Mouse (Mus musculus): ENCODE measurements around the gene Nmt1. TPM values are rescaled to one million over a fixed set of nuclear protein-coding genes. Genes with fewer than 3 reads are reported as not detected.

The Nmt1 gene
- total RNA-seq (2021) = 10 to 100 TPM; 67.5 to 74.8 TPM
- long read RNA-seq, experiment 1, full-length matches to known transcripts = 71 of 135 reads
- long read RNA-seq, experiment 1, partial matches to known transcripts = 53 of 135 reads
- long read RNA-seq, experiment 1, other reads (novel, unspliced or antisense) = 11 of 135 reads
- long read RNA-seq, experiment 2, full-length matches to known transcripts = 36 of 69 reads
- long read RNA-seq, experiment 2, partial matches to known transcripts = 32 of 69 reads
- long read RNA-seq, experiment 2, other reads (novel, unspliced or antisense) = 1 of 69 reads

DNA sequence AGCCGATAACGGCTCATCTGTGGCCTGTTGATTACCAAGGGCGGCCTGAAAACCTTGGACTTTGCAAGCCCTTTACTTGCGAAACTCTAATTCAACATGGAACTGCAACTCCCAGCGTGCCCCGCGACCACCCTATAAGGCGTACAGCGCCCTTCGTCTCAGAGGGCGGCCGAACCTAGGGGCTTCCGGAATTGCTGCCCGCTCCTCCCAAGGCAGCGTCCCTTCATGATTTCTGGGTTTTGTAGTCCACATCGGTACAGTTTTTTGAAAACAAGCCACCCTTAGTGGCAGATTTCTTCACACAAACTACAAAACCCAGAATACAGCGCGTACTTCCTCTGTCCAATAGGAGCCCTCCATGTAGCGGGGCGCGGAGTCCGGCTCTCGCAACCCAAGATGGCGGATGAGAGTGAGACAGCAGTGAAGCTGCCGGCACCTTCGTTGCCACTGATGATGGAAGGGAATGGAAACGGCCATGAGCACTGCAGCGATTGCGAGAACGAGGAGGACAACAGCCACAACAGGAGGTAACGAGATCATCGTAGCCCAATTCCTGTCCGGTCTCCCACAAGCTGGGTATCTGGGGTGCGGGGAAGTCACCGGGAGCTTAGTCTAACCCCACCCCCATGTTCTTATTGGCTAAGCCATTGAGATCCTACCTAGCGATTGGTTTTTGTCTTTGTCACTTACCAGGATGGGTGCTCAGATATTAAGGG, at the start of gene Nmt1, which contains the start of gene Dcakd:
Gene Nmt1 (plus strand): TSS at position 15 of the 716 bp plus-strand sequence.
Gene Dcakd (minus strand): TSS at position 158 of the 716 bp plus-strand sequence.
- peak; percentile 97 to 98 for DNase-seq

DNA sequence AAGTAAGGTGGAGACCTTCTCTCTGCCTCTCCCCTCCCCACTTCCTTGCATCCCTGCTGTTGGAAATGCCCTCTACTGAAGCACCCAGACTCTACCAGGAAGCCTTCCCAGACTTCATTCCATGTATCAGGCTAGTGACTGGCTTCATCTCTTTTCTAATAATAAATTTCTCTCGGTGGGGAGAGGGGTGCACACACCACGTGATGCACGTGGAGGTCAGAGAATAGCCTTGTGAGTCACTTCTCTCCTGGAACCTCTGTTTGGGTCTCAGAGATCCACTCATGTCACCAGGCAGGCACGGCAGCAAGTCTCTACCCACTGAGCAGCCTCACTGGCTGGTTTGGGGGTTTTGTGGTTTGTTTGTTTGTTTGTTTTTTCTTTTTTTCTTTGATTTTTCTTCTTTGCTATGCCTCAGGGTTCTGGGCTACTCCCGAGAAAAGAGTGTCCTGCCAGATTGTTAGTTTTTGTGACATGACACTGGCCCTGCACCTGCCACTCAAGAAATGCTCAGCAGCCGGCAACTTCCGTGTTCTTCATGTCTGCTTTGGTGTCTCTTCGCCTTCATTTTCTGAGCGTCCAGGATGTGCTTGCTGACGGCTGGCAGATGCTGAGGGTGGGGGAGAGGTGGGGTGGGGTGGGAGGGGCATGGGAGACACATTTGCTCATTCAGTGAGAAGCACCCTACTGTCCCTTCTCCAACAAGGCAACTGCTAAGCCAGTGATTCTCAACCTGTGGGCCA, 46.7 kb upstream of the Nmt1 start:
- DNase-seq = no peak

DNA sequence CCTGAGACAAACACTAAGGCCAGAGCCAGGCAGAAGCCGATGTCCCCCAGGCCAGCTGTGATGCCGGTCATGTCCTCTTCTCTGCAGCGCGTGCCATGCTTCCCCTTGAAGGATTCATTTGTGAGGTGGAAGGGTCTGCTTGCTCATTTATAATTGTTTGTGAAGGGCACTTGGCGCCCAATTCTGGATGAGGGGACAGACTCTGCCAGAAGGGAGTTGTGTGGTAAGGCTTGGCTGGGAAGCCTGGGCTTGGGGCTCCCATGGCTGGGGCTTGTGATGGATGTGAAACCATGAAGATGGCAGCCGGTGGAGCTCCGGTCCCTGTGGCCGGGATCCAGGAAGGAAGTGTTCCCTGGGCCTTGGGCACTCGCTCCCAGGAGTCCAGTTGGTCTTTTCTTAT, 43.9 kb upstream of the Nmt1 start:
- no peak for DNase-seq

- no peak for DNase-seq
Observed at GRCm38 (mm10) chr11:102984615-102985014, 43.4 kb upstream of the Nmt1 start.

DNA sequence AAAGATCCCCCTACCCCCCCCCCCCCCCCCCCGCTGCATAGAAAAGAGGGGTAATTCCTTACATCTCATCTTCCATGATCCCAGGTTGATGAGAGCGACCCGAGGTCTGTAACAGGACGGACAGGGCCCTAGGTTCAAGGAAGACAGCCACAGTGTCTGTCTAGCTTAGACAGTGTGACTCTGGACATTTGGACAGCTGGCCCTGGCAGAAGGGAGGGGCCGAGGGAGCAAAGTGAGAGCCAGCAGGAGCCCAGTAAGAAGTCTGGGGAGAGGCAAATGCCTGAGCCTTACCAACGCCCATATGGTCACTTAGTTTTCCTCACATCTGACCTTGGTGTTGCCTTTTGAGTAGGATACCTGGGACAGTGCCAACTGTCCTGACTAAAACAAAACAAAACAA, 42.8 kb upstream of the Nmt1 start:
- no peak for DNase-seq

DNA sequence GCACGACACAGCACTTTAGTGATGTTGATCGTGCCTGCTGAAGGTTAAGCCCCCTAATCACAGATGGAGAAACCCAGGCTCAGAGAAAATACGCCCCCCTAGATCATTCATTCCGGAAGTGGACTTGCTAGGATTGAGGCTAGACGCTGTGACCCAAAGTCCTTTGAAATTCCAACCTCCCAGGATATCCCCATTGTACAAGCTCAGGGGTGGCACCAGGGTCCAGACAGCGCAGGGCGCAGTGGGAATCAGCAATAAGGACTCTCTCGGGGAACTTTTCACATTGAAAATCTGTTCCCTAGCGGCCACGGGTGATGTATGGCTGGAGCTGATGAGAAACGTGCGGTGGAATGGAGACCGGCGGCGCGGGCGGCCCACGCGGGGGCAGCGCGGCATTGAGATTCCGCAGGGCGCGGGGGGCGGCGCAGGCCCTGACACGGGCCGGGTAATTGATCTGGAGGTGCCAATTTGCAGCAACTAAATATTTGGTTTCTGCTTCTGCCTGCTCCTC, 38.3 kb upstream of the Nmt1 start:
- no peak for DNase-seq

DNA sequence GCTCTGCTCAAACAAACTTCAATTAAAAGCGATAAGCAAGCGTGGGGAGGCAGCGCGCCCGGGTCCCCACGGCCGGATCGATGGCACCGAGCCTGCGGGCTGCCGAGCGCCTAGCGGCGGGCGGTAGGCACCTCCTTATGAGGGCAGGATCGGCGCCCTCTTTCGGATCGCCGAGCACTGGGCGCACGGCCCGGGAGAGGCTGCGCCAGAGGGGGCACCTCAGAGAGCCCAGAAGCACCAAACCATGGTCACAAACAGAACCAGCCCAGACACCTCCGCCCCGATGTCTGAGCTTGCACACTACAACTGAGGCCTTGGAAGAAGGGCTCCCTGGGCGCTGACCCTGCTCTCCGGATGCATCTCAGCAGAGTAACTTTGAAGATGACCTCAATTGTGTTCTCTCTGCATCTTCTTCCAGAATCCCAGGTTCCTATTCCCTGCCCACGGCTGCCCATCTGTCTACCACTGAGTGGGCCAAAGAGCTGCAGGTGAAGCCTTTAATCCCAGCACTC, 37.8 kb upstream of the Nmt1 start:
- peak in 1 of 2 experiments; percentile 45 for DNase-seq

GRCm38 (mm10) chr11:102991681-102992080, 36.3 kb upstream of the Nmt1 start:
- DNase-seq = no peak

DNA sequence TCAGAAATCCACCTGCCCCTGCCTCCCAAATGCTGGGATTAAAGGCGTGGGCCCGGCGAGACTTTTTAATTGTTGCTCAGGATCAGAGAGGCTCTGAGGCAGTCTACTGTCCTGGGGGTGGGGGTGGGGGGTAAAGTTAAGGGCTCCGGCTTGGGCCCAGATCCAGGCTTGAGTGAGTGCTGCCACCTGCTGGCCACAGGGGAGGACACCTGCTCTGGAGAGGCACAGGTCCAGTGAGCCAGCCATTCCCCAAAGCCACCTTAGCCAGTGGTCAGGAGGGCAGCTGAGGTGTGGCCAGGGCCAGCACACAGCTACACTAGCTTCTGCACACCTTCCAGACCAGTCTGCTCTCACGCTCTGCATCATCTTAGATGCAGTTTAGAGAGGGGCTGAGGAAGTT, 35.0 kb upstream of the Nmt1 start:
- DNase-seq = peak; percentile 56 to 86

DNA sequence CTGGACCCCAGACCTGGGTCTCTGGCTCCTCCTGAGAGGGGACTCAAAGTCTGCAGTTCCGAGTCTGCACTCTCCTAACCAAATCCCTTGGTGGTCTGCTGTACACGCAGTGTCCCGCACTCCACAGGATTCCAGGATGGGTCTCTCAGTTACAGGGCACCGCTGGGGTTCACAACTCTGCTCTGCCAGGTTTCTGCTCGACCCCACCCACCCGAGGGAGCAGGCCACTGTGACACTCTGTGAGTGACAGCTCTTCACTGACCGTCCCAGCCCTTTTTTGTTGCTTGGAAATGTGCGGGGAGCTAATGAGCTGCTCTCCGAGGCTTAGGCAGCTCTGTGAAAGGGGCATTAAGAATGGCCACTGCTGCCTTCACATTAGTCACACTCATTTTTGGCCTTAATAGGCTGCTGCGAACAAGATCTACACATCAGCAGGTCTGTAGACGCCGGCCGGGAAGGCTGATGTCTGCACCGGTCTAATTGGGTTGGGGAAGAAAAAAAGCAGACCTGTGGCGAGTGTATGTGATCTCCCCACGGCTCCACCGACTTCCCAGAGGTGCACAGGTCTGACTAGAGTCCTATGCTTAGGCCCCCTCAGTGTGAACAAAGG, 34.5 kb upstream of the Nmt1 start:
- no peak for DNase-seq

GRCm38 (mm10) chr11:102994952-102995351, 33.0 kb upstream of the Nmt1 start:
- no peak for DNase-seq

DNA sequence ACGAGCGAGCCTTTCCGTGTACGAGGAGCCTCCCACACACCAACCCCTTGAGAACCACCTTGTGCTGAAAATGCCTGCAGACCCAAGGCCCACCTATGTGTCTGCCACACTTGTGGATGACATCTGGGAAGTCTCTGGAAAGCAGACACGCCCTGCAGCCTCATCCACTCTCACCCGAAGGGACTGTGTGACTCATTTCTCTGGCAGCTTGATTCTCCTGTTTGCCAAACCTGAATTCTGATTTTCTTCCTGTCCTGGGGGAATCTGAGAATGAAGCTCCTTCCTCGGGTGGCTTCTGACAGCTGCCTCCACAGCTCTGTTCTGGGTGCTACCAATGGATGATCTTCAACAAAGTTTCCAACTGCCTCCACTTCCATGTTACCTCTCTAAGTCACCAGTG, 31.6 kb upstream of the Nmt1 start:
- DNase-seq = peak in 1 of 2 experiments; percentile 65

GRCm38 (mm10) chr11:102996991-102997770, 30.8 kb upstream of the Nmt1 start:
- DNase-seq = peak; percentile 49 to 66

- DNase-seq = no peak
Observed at GRCm38 (mm10) chr11:102998254-102998576, 29.8 kb upstream of the Nmt1 start.

GRCm38 (mm10) chr11:102998577-102999316, 29.2 kb upstream of the Nmt1 start:
- peak; percentile 58 to 65 for DNase-seq

- DNase-seq = no peak
Observed at GRCm38 (mm10) chr11:102999317-102999970, 28.5 kb upstream of the Nmt1 start.

DNA sequence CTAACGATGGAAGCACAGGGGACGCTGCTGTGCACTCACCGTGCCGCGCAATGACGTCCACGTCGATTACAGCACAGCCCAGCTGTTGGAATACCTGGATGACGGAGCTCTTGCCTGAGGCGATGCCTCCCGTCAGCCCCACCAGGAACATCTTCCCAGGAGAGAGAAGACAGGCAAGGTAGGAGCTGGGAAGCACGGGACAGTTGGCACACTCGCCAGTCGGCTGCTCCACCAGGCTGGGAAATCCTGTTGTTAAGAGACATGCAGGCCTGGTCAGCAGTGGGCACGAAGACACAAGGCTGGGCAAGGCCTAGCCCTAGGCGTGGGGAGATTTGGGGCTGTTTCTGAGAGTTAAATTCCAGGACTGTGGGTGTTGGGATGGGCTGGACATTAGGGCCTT, 27.9 kb upstream of the Nmt1 start:
- DNase-seq = no peak

- no peak for DNase-seq
Observed at GRCm38 (mm10) chr11:103001063-103001462, 26.9 kb upstream of the Nmt1 start.

GRCm38 (mm10) chr11:103003210-103003609, 24.8 kb upstream of the Nmt1 start:
- DNase-seq = peak; percentile 82 to 93

DNA sequence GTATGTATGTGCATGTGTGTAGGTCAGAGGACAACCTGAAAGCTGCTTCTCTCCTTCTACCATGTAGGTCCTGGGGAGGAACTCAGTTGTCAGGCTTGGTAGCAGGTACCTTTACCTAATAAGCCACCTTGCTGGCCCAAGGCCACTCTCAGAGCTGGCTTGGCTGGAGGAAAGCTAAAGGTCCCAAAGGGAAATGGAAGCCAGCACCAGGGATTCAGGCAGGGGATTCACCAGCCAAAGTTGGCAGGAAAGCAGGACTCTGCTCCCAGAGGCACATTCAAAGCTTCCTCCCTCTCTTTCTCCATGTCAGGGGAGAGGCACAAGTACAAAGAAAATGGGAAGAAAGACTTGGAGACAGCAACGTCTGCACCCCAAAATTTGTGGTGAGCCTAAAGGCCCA, 23.1 kb upstream of the Nmt1 start:
- no peak for DNase-seq
